Mouse (Mus musculus) midbrain, embryonic 15.5 days (tissue): Measurements from ENCODE around the gene Il17rc. TPM values are rescaled to one million over a fixed set of nuclear protein-coding genes. Genes with fewer than 3 reads are reported as not detected.

Source experiments
- microRNA-seq: library from miRNA; unstranded; fragments of <30 nt; microRNA quantifications from one replicate; pipeline ENCODE4, GENCODE M21; 2016
- polyA plus RNA-seq: library from polyadenylated mRNA; unstranded; fragments of >200 nt; fragmentation: Nextera tagmentation; extraction: Ambion mirVana; gene quantifications from 2 replicates; pipeline ENCODE4 v1.2.1, GENCODE M21; 2015

Il17rc gene
- polyA plus RNA-seq, 1 experiment from 2014 or later: 3.4 TPM

Small RNA genes within 50 kb of the gene (microRNA-seq; reads per million reads assigned to microRNA genes)
- gene Gm23365: not detected
- not detected for gene Gm24387

Other genes with a start within 250 kb of the Il17rc start
- 40.1 and 40.4 TPM in 2 replicates for gene Mtmr14, start 233.6 kb upstream of the Il17rc start, polyA plus RNA-seq
- gene Cpne9, start 189.1 kb upstream of the Il17rc start, polyA plus RNA-seq: 2.0 and 2.3 TPM in 2 replicates
- 17.9 and 18.9 TPM in 2 replicates for gene Brpf1, start 164.3 kb upstream of the Il17rc start, polyA plus RNA-seq
- gene Ogg1, start 144.5 kb upstream of the Il17rc start, polyA plus RNA-seq: 9.6 and 11.1 TPM in 2 replicates
- 117 and 124 TPM in 2 replicates for gene Camk1, start 127.4 kb upstream of the Il17rc start, polyA plus RNA-seq
- gene Tada3, start 93.5 kb upstream of the Il17rc start, polyA plus RNA-seq: 80.4 and 81.6 TPM in 2 replicates
- gene Arpc4, start 93.3 kb upstream of the Il17rc start, polyA plus RNA-seq: 430 and 433 TPM in 2 replicates
- 15.1 TPM in 2 replicates for gene Ttll3, start 82.2 kb upstream of the Il17rc start, polyA plus RNA-seq
- gene Rpusd3, start 52.1 kb upstream of the Il17rc start, polyA plus RNA-seq: 19.0 and 21.2 TPM in 2 replicates
- gene Cidec, start 35.7 kb upstream of the Il17rc start, polyA plus RNA-seq: not detected in 2 replicates
- gene Jagn1, start 28.9 kb upstream of the Il17rc start, polyA plus RNA-seq: 94.9 and 101 TPM in 2 replicates
- gene Il17re, start 12.9 kb upstream of the Il17rc start, polyA plus RNA-seq: 0.08 and 0.41 TPM in 2 replicates
- 74.8 and 79.0 TPM in 2 replicates for gene Creld1, start 11.9 kb downstream of the Il17rc start, polyA plus RNA-seq
- gene Prrt3, start 30.5 kb downstream of the Il17rc start, polyA plus RNA-seq: 13.1 and 13.5 TPM in 2 replicates
- 104 and 105 TPM in 2 replicates for gene Emc3, start 60.2 kb downstream of the Il17rc start, polyA plus RNA-seq
- 2.1 and 2.6 TPM in 2 replicates for gene Fancd2, start 60.3 kb downstream of the Il17rc start, polyA plus RNA-seq
- gene Fancd2os, start 129.3 kb downstream of the Il17rc start, polyA plus RNA-seq: 0.20 and 0.27 TPM in 2 replicates
- gene Brk1, start 133.3 kb downstream of the Il17rc start, polyA plus RNA-seq: 224 and 232 TPM in 2 replicates
- gene Vhl, start 152.5 kb downstream of the Il17rc start, polyA plus RNA-seq: 75.8 and 79.0 TPM in 2 replicates
- 3.0 and 4.3 TPM in 2 replicates for gene Irak2, start 167.0 kb downstream of the Il17rc start, polyA plus RNA-seq
- 1.1 and 1.4 TPM in 2 replicates for gene Tatdn2, start 225.6 kb downstream of the Il17rc start, polyA plus RNA-seq
- gene Ghrl, start 248.5 kb downstream of the Il17rc start, polyA plus RNA-seq: 0.94 and 1.4 TPM in 2 replicates